Mouse (Mus musculus): ENCODE measurements around the gene Ms4a13.

DNA sequence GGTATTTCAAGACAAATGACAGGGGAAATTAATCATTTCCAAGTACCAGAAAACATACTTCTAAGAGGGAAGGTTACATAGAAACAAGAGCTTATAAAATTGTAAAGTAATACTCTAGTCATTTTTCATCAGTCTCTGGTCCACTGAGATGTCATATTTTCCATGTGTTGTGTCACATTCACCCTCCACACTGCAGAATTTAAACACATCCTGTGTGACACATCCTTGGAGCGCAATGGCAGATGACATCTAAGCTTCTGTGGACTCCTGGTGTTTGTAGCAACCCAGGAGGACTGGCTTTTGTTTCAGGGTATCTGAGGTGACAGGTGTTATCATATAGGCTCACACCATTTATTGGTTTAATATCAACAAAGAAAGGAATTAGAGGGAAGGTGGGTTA is 66.8 kb downstream of the Ms4a13 start:
- TF ChIP-seq CTCF (IDR thresholded peaks at IDR 0.05; ENCODE audit: borderline replicate concordance, control insufficient read depth, extremely low read depth, insufficient read depth, low read length, poor library complexity) (no peak), POLR2A (IDR thresholded peaks at IDR 0.05; ENCODE audit: control insufficient read depth, extremely low read depth, insufficient read depth, low read length, poor library complexity) (no peak)
